Mouse (Mus musculus): ENCODE data around the gene Fam3b. TPM values are rescaled to one million over a fixed set of nuclear protein-coding genes. Genes with fewer than 3 reads are reported as not detected.

The Fam3b gene
- polyA plus RNA-seq (2012; ENCODE audit: low replicate concordance): not detected in 2 replicates

GRCm38 (mm10) chr16:97514099-97514940, at the start of gene Fam3b:
Gene Fam3b, minus strand, starts transcription at chr16:97514816.

DNA sequence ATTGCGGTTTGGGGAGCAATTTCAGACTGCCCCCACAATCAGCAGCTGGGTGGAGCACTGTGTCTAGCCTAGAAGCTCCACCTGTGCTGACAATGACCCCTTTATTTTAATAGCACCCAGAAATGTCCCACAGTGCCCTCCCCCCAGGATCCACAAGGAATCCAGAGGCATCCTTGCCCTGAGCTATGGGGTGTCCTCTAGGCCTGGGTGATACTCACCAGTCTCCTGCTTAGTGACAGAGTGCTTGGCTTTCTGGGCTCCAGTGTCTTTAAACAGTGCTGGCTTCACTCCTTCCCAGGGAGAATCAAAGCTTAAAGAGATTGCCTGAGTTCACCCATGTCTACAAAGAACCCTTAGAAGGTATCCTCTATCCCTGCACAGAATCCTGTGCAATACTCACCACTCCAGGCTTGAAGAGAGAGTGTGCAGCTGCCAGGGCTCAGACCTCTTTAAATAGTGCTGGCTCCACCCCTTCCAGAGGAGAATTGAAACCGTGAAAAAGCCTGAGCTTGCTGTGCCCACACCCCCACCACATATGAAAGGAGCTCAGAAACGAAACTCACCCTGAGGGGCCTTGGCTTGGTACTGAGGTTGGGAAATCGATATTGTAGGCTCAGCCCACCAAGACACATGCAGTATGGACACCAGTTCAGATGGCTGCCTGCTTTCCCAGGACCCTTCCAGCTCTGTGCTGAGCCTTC, 52.0 kb downstream of the Fam3b start, which contains the start of gene Mx1:
Mx1 (minus strand) TSS at position 427 of the 701 bp plus-strand sequence.

Other genes starting within 250 kb of the Fam3b start
- gene Bace2, start 158.1 kb downstream of the Fam3b start, polyA plus RNA-seq (2012; ENCODE audit: low replicate concordance): 0.02 and 0.31 TPM in 2 replicates
- gene Mx1, start 51.9 kb downstream of the Fam3b start, polyA plus RNA-seq (2012; ENCODE audit: low replicate concordance): 0.37 and 0.59 TPM in 2 replicates
- gene Tmprss2, start 96.4 kb upstream of the Fam3b start, polyA plus RNA-seq (2012; ENCODE audit: low replicate concordance): 0.03 TPM in 1 of 2 replicates, not detected in the other
- gene Ripk4, start 249.0 kb upstream of the Fam3b start, polyA plus RNA-seq (2012; ENCODE audit: low replicate concordance): not detected in 2 replicates

Measured in leukemia stem cell, adult 10-12 weeks (primary cell).